ENCODE assay signal across 13 mouse cellular contexts in genomic region chr6:108226230-108226629, GRCm38 (mm10).
"Had no signal": no experiment of that assay in that cellular context is flagged by ENCODE, and none has a peak within 500 bp of the region (broad histone marks: within the 10 kb centered on the region; RNA-seq: fewer than 3 reads in every experiment).

No protein-coding gene starts in this region.

- H3K36me3 ChIP-seq: midbrain, embryonic 10.5 days; midbrain, embryonic 12.5 days; neural tube, embryonic 12.5 days; stomach, embryonic 15.5 days had no signal

- H3K27ac ChIP-seq: midbrain, embryonic 10.5 days; midbrain, embryonic 12.5 days; neural tube, embryonic 12.5 days; stomach, embryonic 15.5 days; stomach, postnatal 0 days had no signal

- H3K9me3 ChIP-seq: midbrain, embryonic 10.5 days; midbrain, embryonic 12.5 days; neural tube, embryonic 12.5 days; stomach, embryonic 15.5 days had no signal

- H3K4me1 ChIP-seq: neural tube, embryonic 12.5 days had no signal

- H3K4me2 ChIP-seq: lung, embryonic 14.5 days; midbrain, embryonic 12.5 days; neural tube, embryonic 12.5 days; stomach, embryonic 15.5 days had no signal

- H3K9ac ChIP-seq: lung, embryonic 14.5 days; midbrain, embryonic 12.5 days; neural tube, embryonic 12.5 days; stomach, embryonic 15.5 days had no signal

- H3K27me3 ChIP-seq: midbrain, embryonic 12.5 days; neural tube, embryonic 12.5 days; stomach, embryonic 15.5 days had no signal

- H3K4me3 ChIP-seq: midbrain, embryonic 10.5 days; midbrain, embryonic 12.5 days; neural tube, embryonic 12.5 days; stomach, embryonic 15.5 days had no signal

- DNase-seq: lung, adult 18-20 months; lung, embryonic 14.5 days; lung, postnatal 10 days; lung, postnatal 4 days; midbrain, embryonic 14.5 days; right cerebral cortex, postnatal 14 days; thymus, adult 2 months; thymus, postnatal 25 days had no signal
